Mouse (Mus musculus) kidney, embryonic 16.5 days (tissue): ENCODE data around the gene Gm10842. TPM values are rescaled to one million over a fixed set of nuclear protein-coding genes. Genes with fewer than 3 reads are reported as not detected.

Experiments used
- ATAC-seq: fragments of 200-750 bp; cut with Nextera tagmentation; 2 replicates; pipeline ENCODE4 v1.8.0; 2017; ENCODE audit warnings: moderate TSS enrichment; ENCODE audit not compliant: low FRiP score, low TSS enrichment
- H3K27ac ChIP-seq: fragments of 300-500 bp; sonication (generic); 2 replicates; pipeline ENCODE4 v1.5.1; 2014; ENCODE audit warnings: low read length
- H3K27me3 ChIP-seq: fragments of 300-500 bp; sonication (generic); 2 replicates; pipeline ENCODE4 v1.6.1; 2014; ENCODE audit warnings: low read length, control low read depth, mixed read lengths; ENCODE audit not compliant: insufficient read depth
- H3K36me3 ChIP-seq: fragments of 300-500 bp; sonication (generic); 2 replicates; pipeline ENCODE4 v1.6.1; 2014; ENCODE audit warnings: low read length, control low read depth, mixed read lengths; ENCODE audit not compliant: insufficient read depth
- H3K4me1 ChIP-seq: fragments of 300-500 bp; sonication (generic); 2 replicates; pipeline ENCODE4 v1.6.1; 2014; ENCODE audit warnings: low read length, control low read depth, mixed read lengths; ENCODE audit not compliant: insufficient read depth
- H3K4me2 ChIP-seq: fragments of 300-500 bp; sonication (generic); replicated peaks from 2 replicates; pipeline ENCODE4 v1.6.1; 2014; ENCODE audit warnings: low read depth, low read length
- H3K4me3 ChIP-seq: fragments of 300-500 bp; sonication (generic); 2 replicates; pipeline ENCODE4 v1.5.1; 2014; ENCODE audit warnings: mild to moderate bottlenecking, low read length
- H3K9ac ChIP-seq: fragments of 300-500 bp; sonication (generic); replicated peaks from 2 replicates; pipeline ENCODE4 v1.6.1; 2014; ENCODE audit warnings: low read length
- H3K9me3 ChIP-seq: fragments of 300-500 bp; sonication (generic); 2 replicates; pipeline ENCODE4 v1.6.1; 2016; ENCODE audit warnings: low read length, control low read depth
- WGBS: fragments of 180-500 bp; shearing (Covaris S2); extraction: QIAGEN DNeasy Blood & Tissue Kit; methylation state at CpG from one replicate; pipeline ENCODE4 v1.1.7; 2014; 5-methylcytosine and 5-hydroxymethylcytosine counted together
- polyA plus RNA-seq: library from polyadenylated mRNA; unstranded; fragments of >200 nt; fragmentation: Nextera tagmentation; extraction: Ambion mirVana; gene quantifications from 2 replicates; pipeline ENCODE4 v1.2.1, GENCODE M21; 2015

Gm10842 gene
- polyA plus RNA-seq, 1 experiment from 2014 or later = not detected

GRCm38 (mm10) chr11:105192186-105192585, 45.5 kb downstream of the Gm10842 start:
- H3K36me3 ChIP-seq = 0 out of 2 replicates have a peak, but pooled peaks cover 3% of the 10 kb centered on the region
- H3K27me3 ChIP-seq = no peaks in the 10 kb centered on the region
- H3K4me3 ChIP-seq = no peak overlapping the region
- no peak overlapping the region for H3K4me2 ChIP-seq
- WGBS = 82% methylated on average over 3 of the region's 3 CpGs
- no peaks in the 10 kb centered on the region for H3K4me1 ChIP-seq
- H3K9ac ChIP-seq = no peak overlapping the region
- no peaks in the 10 kb centered on the region for H3K9me3 ChIP-seq
- ATAC-seq = no peak
- no peak overlapping the region for H3K27ac ChIP-seq

Other genes with a start within 250 kb of the Gm10842 start
- gene Efcab3, start 83.3 kb upstream of the Gm10842 start, polyA plus RNA-seq = 0.23 TPM in 1 of 2 replicates, not detected in the other
- gene Mettl2, start 20.5 kb upstream of the Gm10842 start, polyA plus RNA-seq = 44.7 and 45.7 TPM in 2 replicates
- gene Tlk2, start 31.9 kb downstream of the Gm10842 start, polyA plus RNA-seq = 14.0 and 18.4 TPM in 2 replicates
- gene Mrc2, start 145.8 kb downstream of the Gm10842 start, polyA plus RNA-seq = 20.3 and 21.3 TPM in 2 replicates